Mouse (Mus musculus) C2C12 (cell line): Measurements from ENCODE around the gene Kpna7. TPM values are rescaled to one million over a fixed set of nuclear protein-coding genes. Genes with fewer than 3 reads are reported as not detected.
"Not testable (repeated sequence)": the region's sequence is repeated elsewhere in the genome, so short reads cannot be mapped to it uniquely, and the experiment has no call there.

Experiments used
- H3K27me3 ChIP-seq: one replicate; pipeline ENCODE4 v1.6.1; 2011; ENCODE audit not compliant: control insufficient read depth, insufficient read depth, insufficient read length
- H3K36me3 ChIP-seq: one replicate; pipeline ENCODE4 v1.6.1; 2011; ENCODE audit not compliant: control insufficient read depth, insufficient read depth
- H3K4me3 ChIP-seq: one replicate; pipeline ENCODE4 v1.5.1; 2011; ENCODE audit warnings: mild to moderate bottlenecking, control low read depth; ENCODE audit not compliant: poor library complexity, insufficient read depth, severe bottlenecking
- H3K79me2 ChIP-seq: one replicate; pipeline ENCODE4 v1.6.1; 2011; ENCODE audit not compliant: control insufficient read depth, insufficient read depth
- H3K79me3 ChIP-seq: one replicate; pipeline ENCODE4 v1.6.1; 2011; ENCODE audit warnings: low read depth, control low read depth
- H3ac ChIP-seq: one replicate; pipeline ENCODE3; 2011; ENCODE audit warnings: low read depth; ENCODE audit not compliant: control insufficient read depth, insufficient read length
- CEBPB ChIP-seq: IDR thresholded peaks from one replicate; pipeline ENCODE4 v1.6.1; 2011; ENCODE audit warnings: low read depth, mild to moderate bottlenecking, control low read depth, moderate library complexity
- CTCF ChIP-seq: IDR thresholded peaks from one replicate; pipeline ENCODE4 v1.5.1; 2011; ENCODE audit not compliant: control insufficient read depth, insufficient read depth, insufficient read length
- FOSL1 ChIP-seq: IDR thresholded peaks from one replicate; pipeline ENCODE4 v1.8.0; 2011; ENCODE audit warnings: mild to moderate bottlenecking, low read length; ENCODE audit not compliant: poor library complexity, insufficient read depth, severe bottlenecking
- MAX ChIP-seq: IDR thresholded peaks from one replicate; pipeline ENCODE4 v1.6.1; 2011; ENCODE audit warnings: mild to moderate bottlenecking, control low read depth
- MYOD1 ChIP-seq: IDR thresholded peaks from one replicate; pipeline ENCODE4 v1.6.1; 2011; ENCODE audit warnings: low read depth; ENCODE audit not compliant: control insufficient read depth, insufficient read length
- MYOG ChIP-seq: IDR thresholded peaks from one replicate; pipeline ENCODE4 v1.6.1; 2011; ENCODE audit not compliant: control insufficient read depth, insufficient read length; ENCODE audit errors: extremely low read depth
- USF1 ChIP-seq: IDR thresholded peaks from one replicate; pipeline ENCODE4 v1.6.1; 2011; ENCODE audit warnings: low read depth, mild to moderate bottlenecking, control low read depth, moderate library complexity
- polyA plus RNA-seq: library from polyadenylated mRNA; unstranded; fragments of >200 nt; fragmentation: generic; extraction: Trizol; gene quantifications from one replicate; pipeline ENCODE4 v1.2.1, GENCODE M21; 2012; ENCODE audit warnings: missing spikeins

The Kpna7 gene
- polyA plus RNA-seq, 1 experiment, result not detected

- Histone ChIP-seq H3K27me3 (no peaks in the 10 kb centered on the region), H3K4me3 (no peak overlapping the region), H3ac (no peak overlapping the region), H3K79me2 (no peaks in the 10 kb centered on the region), H3K36me3 (no peaks in the 10 kb centered on the region), H3K79me3 (no peaks in the 10 kb centered on the region)
- no peak for TF ChIP-seq MAX
- no peak for TF ChIP-seq USF1
- TF ChIP-seq FOSL1, result no peak
- no peak for TF ChIP-seq MYOG
- no peak for TF ChIP-seq CTCF
- no peak for TF ChIP-seq MYOD1
Observed at GRCm38 (mm10) chr5:145059524-145059923, 24.3 kb downstream of the Kpna7 start.

DNA sequence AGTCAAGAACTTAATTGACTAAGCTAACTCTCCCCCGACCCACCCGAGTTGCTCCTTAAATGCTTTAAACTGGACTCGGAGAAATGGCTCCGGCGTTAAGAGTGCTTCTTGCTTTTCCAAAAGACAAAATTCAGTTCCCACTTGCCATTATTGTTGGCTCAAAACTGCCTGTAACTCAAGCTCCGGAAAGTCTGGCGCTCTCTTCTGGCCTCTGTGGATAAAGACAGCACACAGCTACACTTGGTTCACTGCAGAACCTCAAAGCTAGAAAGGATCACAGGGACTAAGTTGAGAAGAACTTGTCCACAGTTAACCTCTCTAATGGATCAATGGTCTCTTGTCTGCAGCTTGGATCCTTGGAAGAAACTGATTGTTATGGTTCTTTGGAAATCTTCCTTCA is 25.1 kb downstream of the Kpna7 start:
- no peak overlapping the region for H3ac ChIP-seq
- no peaks in the 10 kb centered on the region for H3K27me3 ChIP-seq
- TF ChIP-seq MAX (no peak), MYOD1 (no peak), MYOG (no peak), FOSL1 (no peak), CEBPB (no peak), USF1 (no peak), CTCF (no peak)
- no peaks in the 10 kb centered on the region for H3K36me3 ChIP-seq
- no peaks in the 10 kb centered on the region for H3K79me2 ChIP-seq
- H3K79me3 ChIP-seq, result no peaks in the 10 kb centered on the region
- no peak overlapping the region for H3K4me3 ChIP-seq

- H3ac ChIP-seq, result no peak overlapping the region
- H3K79me2 ChIP-seq, result no peaks in the 10 kb centered on the region
- no peaks in the 10 kb centered on the region for H3K36me3 ChIP-seq
- no peaks in the 10 kb centered on the region for H3K27me3 ChIP-seq
- TF ChIP-seq MYOD1, result no peak
- TF ChIP-seq USF1, result no peak
- TF ChIP-seq FOSL1, result no peak
- no peak for TF ChIP-seq CEBPB
- TF ChIP-seq MAX, result no peak
- no peak for TF ChIP-seq CTCF
- TF ChIP-seq MYOG, result no peak
- H3K79me3 ChIP-seq, result no peaks in the 10 kb centered on the region
- H3K4me3 ChIP-seq, result no peak overlapping the region
Observed at GRCm38 (mm10) chr5:145057907-145058306, 25.9 kb downstream of the Kpna7 start.

DNA sequence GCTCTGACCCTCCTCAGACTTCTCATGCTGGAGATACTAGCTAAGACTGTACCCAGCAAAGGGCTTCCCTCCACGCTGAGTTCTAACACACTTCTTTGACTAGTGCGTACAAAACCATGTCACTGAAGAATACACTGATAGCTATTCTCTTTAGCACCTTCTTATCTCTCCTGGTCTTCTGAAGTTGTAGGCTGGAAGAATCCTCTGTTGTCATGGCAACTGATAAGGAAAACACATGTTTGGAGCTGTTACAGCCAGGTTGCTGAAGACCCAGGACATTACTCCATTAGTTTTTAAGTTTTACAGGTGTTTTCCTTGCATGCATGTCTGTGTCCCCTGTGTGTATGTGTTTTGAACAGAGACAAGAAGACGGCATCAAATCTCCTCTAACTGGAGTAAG is 29.6 kb downstream of the Kpna7 start:
- H3K79me2 ChIP-seq, H3K4me3 ChIP-seq, H3K27me3 ChIP-seq, H3K79me3 ChIP-seq, H3ac ChIP-seq, H3K36me3 ChIP-seq: not testable (repeated sequence)

DNA sequence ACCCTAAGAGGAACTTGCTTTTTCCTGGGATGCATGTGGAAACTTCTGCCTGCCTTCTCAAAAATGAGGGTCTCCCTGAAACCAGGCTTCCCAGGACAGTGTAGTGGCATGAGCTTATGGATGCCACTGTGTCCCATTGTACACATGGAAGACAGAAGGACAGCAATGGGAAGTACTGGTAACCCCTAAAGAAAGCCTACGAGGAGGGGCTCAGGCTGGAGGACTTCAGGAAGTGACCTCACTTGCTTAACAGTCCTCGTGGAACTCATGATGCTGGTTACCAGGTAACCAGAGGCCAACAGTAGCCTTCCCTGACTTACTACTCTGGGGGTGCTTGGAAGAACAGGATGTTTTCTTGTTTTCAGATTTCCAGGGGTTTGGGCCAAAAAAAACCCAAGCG is 41.1 kb downstream of the Kpna7 start, which contains the start of gene 1700018F24Rik:
1700018F24Rik (plus strand) TSS at position 301 of the 400 bp plus-strand sequence.
- not testable (repeated sequence) for H3ac ChIP-seq, H3K27me3 ChIP-seq, H3K36me3 ChIP-seq, H3K79me3 ChIP-seq, H3K79me2 ChIP-seq, H3K4me3 ChIP-seq

DNA sequence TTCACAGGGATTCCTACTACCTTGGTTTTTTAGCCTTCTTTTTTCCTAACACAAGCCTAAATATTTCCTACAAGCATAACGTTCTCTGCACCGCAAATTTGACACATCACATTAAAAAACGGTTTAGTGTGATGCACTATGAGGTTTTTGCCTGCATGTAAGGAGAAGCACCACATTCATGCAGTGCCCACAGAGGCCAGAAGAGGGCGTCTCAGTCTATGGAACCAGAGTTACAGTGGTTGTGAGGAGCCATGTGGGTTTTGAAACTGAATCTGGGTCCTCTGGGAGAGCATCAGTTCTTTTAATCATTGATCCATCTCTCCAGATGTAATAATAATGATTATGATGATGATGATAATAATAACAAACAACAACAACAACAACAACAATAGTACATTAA is 42.2 kb downstream of the Kpna7 start:
- no peaks in the 10 kb centered on the region for H3K79me2 ChIP-seq
- H3K27me3 ChIP-seq, result no peaks in the 10 kb centered on the region
- H3K36me3 ChIP-seq, result no peaks in the 10 kb centered on the region
- H3K79me3 ChIP-seq, result no peaks in the 10 kb centered on the region
- TF ChIP-seq FOSL1, result no peak
- TF ChIP-seq USF1, result no peak
- TF ChIP-seq MAX, result no peak
- no peak for TF ChIP-seq MYOD1
- TF ChIP-seq CEBPB, result no peak
- no peak for TF ChIP-seq MYOG
- TF ChIP-seq CTCF, result no peak
- no peak overlapping the region for H3ac ChIP-seq
- H3K4me3 ChIP-seq, result no peak overlapping the region

DNA sequence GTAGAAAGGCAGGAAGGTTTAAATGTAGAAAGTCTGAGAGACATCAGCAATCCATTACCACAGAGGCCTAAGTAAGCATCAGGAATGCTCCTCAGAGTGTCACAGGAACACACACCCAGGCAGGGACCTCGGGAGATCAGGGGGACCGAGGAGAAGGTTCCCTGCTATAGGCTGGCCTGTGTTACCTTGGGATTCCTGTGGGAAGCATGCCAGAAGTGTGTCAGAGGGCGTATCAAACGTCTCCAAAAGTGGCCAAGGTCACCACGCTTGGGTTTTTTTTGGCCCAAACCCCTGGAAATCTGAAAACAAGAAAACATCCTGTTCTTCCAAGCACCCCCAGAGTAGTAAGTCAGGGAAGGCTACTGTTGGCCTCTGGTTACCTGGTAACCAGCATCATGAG is 51.4 kb downstream of the Kpna7 start, which contains the start of gene Gm4871:
Gm4871 (minus strand) TSS at position 364 of the 400 bp plus-strand sequence.
- H3K79me2 ChIP-seq, H3K79me3 ChIP-seq, H3ac ChIP-seq, H3K4me3 ChIP-seq, H3K36me3 ChIP-seq: not testable (repeated sequence)
- peaks cover 11% of the 10 kb centered on the region for H3K27me3 ChIP-seq

GRCm38 (mm10) chr5:145030476-145030875 is 53.4 kb downstream of the Kpna7 start:
- not testable (repeated sequence) for H3K4me3 ChIP-seq, H3K79me2 ChIP-seq, H3K36me3 ChIP-seq, H3K79me3 ChIP-seq, H3ac ChIP-seq
- H3K27me3 ChIP-seq, result peaks cover 11% of the 10 kb centered on the region

DNA sequence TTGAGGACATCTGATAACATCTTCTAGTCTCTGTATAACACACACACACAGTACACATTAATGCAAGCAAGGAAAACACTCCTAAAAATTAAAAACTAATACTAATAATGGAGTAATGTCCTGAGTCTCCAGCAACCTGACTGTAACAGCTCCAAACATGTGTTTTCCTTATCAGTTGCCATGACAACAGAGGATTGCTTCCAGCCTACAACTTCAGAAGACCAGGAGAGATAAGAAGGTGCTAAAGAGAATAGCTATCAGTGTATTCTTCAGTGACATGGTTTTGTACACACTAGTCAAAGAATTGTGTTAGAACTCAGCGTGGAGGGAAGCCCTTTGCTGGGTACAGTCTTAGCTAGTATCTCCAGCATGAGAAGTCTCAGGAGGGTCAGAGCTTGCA is 63.1 kb downstream of the Kpna7 start:
- not testable (repeated sequence) for H3K79me3 ChIP-seq, H3ac ChIP-seq, H3K27me3 ChIP-seq, H3K36me3 ChIP-seq, H3K79me2 ChIP-seq, H3K4me3 ChIP-seq

DNA sequence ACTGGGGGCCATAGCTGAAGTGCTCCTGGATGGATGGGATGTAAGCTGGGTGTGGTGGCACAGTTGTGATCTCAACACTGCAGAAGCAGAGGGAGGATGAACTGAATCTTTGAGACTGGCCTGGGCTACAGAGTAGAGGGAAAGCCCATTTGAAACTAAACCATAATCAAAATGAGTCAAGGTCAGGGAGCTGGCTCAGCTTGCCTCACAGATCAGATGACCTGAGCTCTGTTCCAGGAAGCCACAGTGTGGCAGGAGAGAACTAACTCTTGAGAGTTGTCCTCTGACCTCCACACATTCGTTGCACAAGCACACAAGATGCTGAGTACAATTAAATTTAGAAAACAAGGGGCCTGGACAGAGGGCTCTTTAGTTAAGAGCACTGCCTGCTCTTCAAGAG is 63.6 kb downstream of the Kpna7 start:
- H3ac ChIP-seq, H3K4me3 ChIP-seq, H3K36me3 ChIP-seq, H3K79me3 ChIP-seq, H3K27me3 ChIP-seq, H3K79me2 ChIP-seq: not testable (repeated sequence)
